Mouse (Mus musculus) megakaryocyte, embryonic 14.5 days (primary cell): ENCODE results near the gene Pot1a. TPM values are rescaled to one million over a fixed set of nuclear protein-coding genes. Genes with fewer than 3 reads are reported as not detected.

Source experiments
- H3K27me3 ChIP-seq: replicated peaks from 2 replicates; pipeline ENCODE3; 2012; ENCODE audit warnings: inconsistent platforms
- H3K36me3 ChIP-seq: replicated peaks from 2 replicates; pipeline ENCODE3; 2012; ENCODE audit warnings: low read length, inconsistent platforms, mixed read lengths
- H3K4me1 ChIP-seq: 2 replicates; pipeline ENCODE4 v1.6.1; 2012; ENCODE audit warnings: inconsistent platforms
- H3K4me3 ChIP-seq: replicated peaks from 2 replicates; pipeline ENCODE3; 2012; ENCODE audit warnings: moderate library complexity, mild to moderate bottlenecking, inconsistent platforms
- H3K9me3 ChIP-seq: 2 replicates; pipeline ENCODE4 v1.6.1; 2012; ENCODE audit warnings: inconsistent platforms
- FLI1 ChIP-seq: IDR thresholded peaks from 2 replicates; pipeline ENCODE4 v1.6.1; 2012; ENCODE audit warnings: low read length, inconsistent platforms, mixed read lengths
- GATA1 ChIP-seq: IDR thresholded peaks from 3 replicates; pipeline ENCODE4 v1.6.1; 2012; ENCODE audit warnings: mixed read lengths, low read length, inconsistent platforms, borderline replicate concordance
- polyA plus RNA-seq: library from polyadenylated mRNA; stranded (reverse); fragments of >175 nt; gene quantifications from 2 replicates; pipeline ENCODE4 v1.2.3, GENCODE M21; 2012; ENCODE audit warnings: low replicate concordance; ENCODE audit not compliant: insufficient read depth

Gene Pot1a
- polyA plus RNA-seq: 1.3 TPM in 2 replicates

GRCm38 (mm10) chr6:25808806-25809495, at the start of gene Pot1a:
Pot1a (minus strand) TSS chr6:25809246.
- peak within 1 kb of the TSS; percentile 98 for H3K4me3 ChIP-seq
- H3K9me3 ChIP-seq: no peaks in the 10 kb centered on the region
- peaks cover 37% of the 10 kb centered on the region for H3K4me1 ChIP-seq
- no peaks in the 10 kb centered on the region for H3K27me3 ChIP-seq
- peaks cover 12% of the 10 kb centered on the region for H3K36me3 ChIP-seq
- TF ChIP-seq GATA1: no peak
- TF ChIP-seq FLI1: no peak

- no peaks in the 10 kb centered on the region for H3K36me3 ChIP-seq
- no peaks in the 10 kb centered on the region for H3K4me1 ChIP-seq
- H3K4me3 ChIP-seq: no peak overlapping the region
- no peaks in the 10 kb centered on the region for H3K27me3 ChIP-seq
- TF ChIP-seq FLI1 (no peak), GATA1 (no peak)
- H3K9me3 ChIP-seq: no peaks in the 10 kb centered on the region
Measured at GRCm38 (mm10) chr6:25836261-25836660, 27.2 kb upstream of the Pot1a start.

GRCm38 (mm10) chr6:25806021-25806420, 3.0 kb downstream of the Pot1a start:
- Histone ChIP-seq H3K36me3 (peaks cover 29% of the 10 kb centered on the region), H3K4me3 (no peak overlapping the region), H3K4me1 (peaks cover 48% of the 10 kb centered on the region), H3K27me3 (no peaks in the 10 kb centered on the region), H3K9me3 (no peaks in the 10 kb centered on the region)
- TF ChIP-seq FLI1: no peak
- no peak for TF ChIP-seq GATA1

GRCm38 (mm10) chr6:25802269-25802668, 6.8 kb downstream of the Pot1a start:
- Histone ChIP-seq H3K36me3 (peaks cover 49% of the 10 kb centered on the region), H3K27me3 (no peaks in the 10 kb centered on the region), H3K9me3 (no peaks in the 10 kb centered on the region), H3K4me1 (peaks cover 34% of the 10 kb centered on the region), H3K4me3 (no peak overlapping the region)
- TF ChIP-seq GATA1 (no peak), FLI1 (no peak)

GRCm38 (mm10) chr6:25801230-25801629, 7.8 kb downstream of the Pot1a start:
- H3K9me3 ChIP-seq: no peaks in the 10 kb centered on the region
- peaks cover 31% of the 10 kb centered on the region for H3K4me1 ChIP-seq
- no peak overlapping the region for H3K4me3 ChIP-seq
- TF ChIP-seq FLI1: no peak
- no peak for TF ChIP-seq GATA1
- H3K36me3 ChIP-seq: peaks cover 55% of the 10 kb centered on the region
- H3K27me3 ChIP-seq: no peaks in the 10 kb centered on the region

GRCm38 (mm10) chr6:25768238-25768637, 40.8 kb downstream of the Pot1a start:
- Histone ChIP-seq H3K27me3 (no peaks in the 10 kb centered on the region), H3K4me1 (no peaks in the 10 kb centered on the region), H3K4me3 (no peak overlapping the region), H3K9me3 (no peaks in the 10 kb centered on the region), H3K36me3 (peaks cover 88% of the 10 kb centered on the region)
- no peak for TF ChIP-seq FLI1
- no peak for TF ChIP-seq GATA1

- H3K4me1 ChIP-seq: no peaks in the 10 kb centered on the region
- no peaks in the 10 kb centered on the region for H3K9me3 ChIP-seq
- no peaks in the 10 kb centered on the region for H3K27me3 ChIP-seq
- peaks cover 89% of the 10 kb centered on the region for H3K36me3 ChIP-seq
- no peak overlapping the region for H3K4me3 ChIP-seq
- TF ChIP-seq GATA1: no peak
- no peak for TF ChIP-seq FLI1
Measured at GRCm38 (mm10) chr6:25767552-25767951, 41.5 kb downstream of the Pot1a start.

- Histone ChIP-seq H3K9me3 (no peaks in the 10 kb centered on the region), H3K27me3 (no peaks in the 10 kb centered on the region), H3K36me3 (peaks cover 89% of the 10 kb centered on the region), H3K4me1 (no peaks in the 10 kb centered on the region), H3K4me3 (no peak overlapping the region)
- TF ChIP-seq FLI1 (no peak), GATA1 (no peak)
Measured at GRCm38 (mm10) chr6:25767073-25767472, 42.0 kb downstream of the Pot1a start.

GRCm38 (mm10) chr6:25766283-25766682, 42.8 kb downstream of the Pot1a start:
- Histone ChIP-seq H3K4me1 (no peaks in the 10 kb centered on the region), H3K4me3 (no peak overlapping the region), H3K36me3 (peaks cover 90% of the 10 kb centered on the region), H3K9me3 (no peaks in the 10 kb centered on the region), H3K27me3 (no peaks in the 10 kb centered on the region)
- TF ChIP-seq FLI1 (no peak), GATA1 (no peak)

GRCm38 (mm10) chr6:25752651-25753050, 56.4 kb downstream of the Pot1a start:
- Histone ChIP-seq H3K36me3 (peaks cover 79% of the 10 kb centered on the region), H3K4me3 (no peak overlapping the region), H3K27me3 (no peaks in the 10 kb centered on the region), H3K9me3 (no peaks in the 10 kb centered on the region), H3K4me1 (no peaks in the 10 kb centered on the region)
- no peak for TF ChIP-seq GATA1
- no peak for TF ChIP-seq FLI1
